Mouse (Mus musculus): ENCODE data around the gene Babam2.

The Babam2 gene

GRCm38 (mm10) chr5:31892631-31893030, 195.1 kb downstream of the Babam2 start:
- no peak for DNase-seq

- DNase-seq = no peak
These were observed 202.4 kb downstream of the Babam2 start for GRCm38 (mm10) chr5:31899901-31900300.

GRCm38 (mm10) chr5:31902144-31902543, 204.7 kb downstream of the Babam2 start:
- DNase-seq = no peak

GRCm38 (mm10) chr5:31902891-31903290, 205.4 kb downstream of the Babam2 start:
- DNase-seq = no peak

GRCm38 (mm10) chr5:31904968-31905683, 207.6 kb downstream of the Babam2 start:
- no peak for DNase-seq

GRCm38 (mm10) chr5:31905808-31906207, 208.3 kb downstream of the Babam2 start:
- no peak for DNase-seq

- DNase-seq = no peak
These were observed 208.9 kb downstream of the Babam2 start for GRCm38 (mm10) chr5:31906286-31906951.

- no peak for DNase-seq
These were observed 210.5 kb downstream of the Babam2 start for GRCm38 (mm10) chr5:31907959-31908358.

GRCm38 (mm10) chr5:31908818-31909217, 211.3 kb downstream of the Babam2 start:
- DNase-seq = no peak

GRCm38 (mm10) chr5:31916241-31916640, 218.8 kb downstream of the Babam2 start:
- no peak for DNase-seq

GRCm38 (mm10) chr5:31918566-31918965, 221.1 kb downstream of the Babam2 start:
- DNase-seq = peak; percentile 43 to 59

- DNase-seq = no peak
These were observed 222.6 kb downstream of the Babam2 start for GRCm38 (mm10) chr5:31920129-31920528.

- DNase-seq = no peak
These were observed 223.4 kb downstream of the Babam2 start for GRCm38 (mm10) chr5:31920890-31921289.

- no peak for DNase-seq
These were observed 226.6 kb downstream of the Babam2 start for GRCm38 (mm10) chr5:31924075-31924474.

- DNase-seq = peak; percentile 30 to 32
These were observed 229.1 kb downstream of the Babam2 start for GRCm38 (mm10) chr5:31926551-31926950.

- DNase-seq = no peak
These were observed 231.5 kb downstream of the Babam2 start for GRCm38 (mm10) chr5:31929007-31929406.

- DNase-seq = no peak
These were observed 233.7 kb downstream of the Babam2 start for GRCm38 (mm10) chr5:31931127-31931625.

- DNase-seq = no peak
These were observed 234.2 kb downstream of the Babam2 start for GRCm38 (mm10) chr5:31931637-31932036.

GRCm38 (mm10) chr5:31933296-31933695, 235.8 kb downstream of the Babam2 start:
- no peak for DNase-seq

GRCm38 (mm10) chr5:31934397-31934796, 236.9 kb downstream of the Babam2 start:
- DNase-seq = no peak

GRCm38 (mm10) chr5:31935936-31936335, 238.5 kb downstream of the Babam2 start:
- no peak for DNase-seq

GRCm38 (mm10) chr5:31936523-31936922, 239.0 kb downstream of the Babam2 start:
- DNase-seq = no peak

- DNase-seq = no peak
These were observed 243.4 kb downstream of the Babam2 start for GRCm38 (mm10) chr5:31940876-31941275.

GRCm38 (mm10) chr5:31947185-31947584, 249.7 kb downstream of the Babam2 start:
- DNase-seq = no peak

Measured in thymus, adult 18-20 months (tissue).